Mouse (Mus musculus) CH12.LX (cell line): ENCODE results near the gene Cmah.

Experiments
- BHLHE40 ChIP-seq: IDR thresholded peaks from 2 replicates; pipeline ENCODE4 v1.6.1; 2011; ENCODE audit warnings: mild to moderate bottlenecking, low read depth, low read length, improper control_type of control experiment
- CTCF ChIP-seq, 2 experiments: IDR thresholded peaks in 1 of 2; conservative IDR thresholded peaks in 1 of 2; 2 replicates each; pipeline ENCODE4 v1.5.1; 2011 to 2012; ENCODE audit warnings: low read depth in 2 of 2, low read length in 2 of 2, improper control_type of control experiment in 1 of 2, inconsistent platforms in 1 of 2, mild to moderate bottlenecking in 1 of 2, moderate library complexity in 1 of 2
- EP300 ChIP-seq: IDR thresholded peaks from 2 replicates; pipeline ENCODE4 v1.6.1; 2011; ENCODE audit warnings: low read length, improper control_type of control experiment
- MAFK ChIP-seq: IDR thresholded peaks from 2 replicates; pipeline ENCODE4 v1.6.1; 2011; ENCODE audit warnings: low read length, improper control_type of control experiment; ENCODE audit not compliant: insufficient replicate concordance
- MAZ ChIP-seq: IDR thresholded peaks from 2 replicates; pipeline ENCODE4 v1.6.1; 2012; ENCODE audit warnings: low read depth, mild to moderate bottlenecking, inconsistent platforms, low read length, improper control_type of control experiment, moderate library complexity
- NELFE ChIP-seq: IDR thresholded peaks from 2 replicates; pipeline ENCODE4 v1.6.1; 2011; ENCODE audit warnings: low read depth, low read length, improper control_type of control experiment
- POLR2A ChIP-seq: IDR thresholded peaks from 2 replicates; pipeline ENCODE4 v1.6.1; 2011; ENCODE audit warnings: low read depth, mild to moderate bottlenecking, improper control_type of control experiment, low read length
- TBP ChIP-seq: conservative IDR thresholded peaks from 2 replicates; pipeline ENCODE4 v1.6.1; 2011; ENCODE audit warnings: low read depth, low read length, improper control_type of control experiment
- UBTF ChIP-seq: IDR thresholded peaks from 2 replicates; pipeline ENCODE4 v1.6.1; 2012; ENCODE audit warnings: low read depth, mild to moderate bottlenecking, inconsistent platforms, low read length, improper control_type of control experiment, moderate library complexity
- USF2 ChIP-seq: conservative IDR thresholded peaks from 2 replicates; pipeline ENCODE4 v1.6.1; 2011; ENCODE audit warnings: low read depth, low read length, improper control_type of control experiment
- ZMIZ1 ChIP-seq: IDR thresholded peaks from 2 replicates; pipeline ENCODE4 v1.6.1; 2012; ENCODE audit warnings: low read depth, mild to moderate bottlenecking, inconsistent platforms, low read length, improper control_type of control experiment
- ZNF384 ChIP-seq: IDR thresholded peaks from 2 replicates; pipeline ENCODE4 v1.6.1; 2012; ENCODE audit warnings: low read depth, low read length, improper control_type of control experiment, inconsistent platforms

- no peak for TF ChIP-seq CTCF (conservative IDR thresholded peaks at IDR 0.05 in 1 of 2, IDR thresholded peaks at IDR 0.05 in 1 of 2; ENCODE audit: low read depth in 2 of 2, low read length in 2 of 2)
- no peak for TF ChIP-seq TBP
- no peak for TF ChIP-seq BHLHE40
- TF ChIP-seq POLR2A, result no peak
- no peak for TF ChIP-seq ZNF384
- no peak for TF ChIP-seq UBTF
- TF ChIP-seq EP300, result no peak
- no peak for TF ChIP-seq USF2
- TF ChIP-seq MAZ, result no peak
- TF ChIP-seq NELFE, result no peak
- no peak for TF ChIP-seq MAFK
- TF ChIP-seq ZMIZ1, result no peak
Measured at GRCm38 (mm10) chr13:24456385-24456784, 129.2 kb downstream of the Cmah start.
